Mouse (Mus musculus) forebrain, embryonic 13.5 days (tissue): ENCODE data around the gene Cdc25a. TPM values are rescaled to one million over a fixed set of nuclear protein-coding genes. Genes with fewer than 3 reads are reported as not detected.

Source experiments
- microRNA-seq: library from miRNA; unstranded; fragments of <30 nt; microRNA quantifications from one replicate; pipeline ENCODE4, GENCODE M21; 2016
- polyA plus RNA-seq: library from polyadenylated mRNA; unstranded; fragments of >200 nt; fragmentation: Nextera tagmentation; extraction: Ambion mirVana; gene quantifications from 2 replicates; pipeline ENCODE4 v1.2.1, GENCODE M21; 2015

Gene Cdc25a
- polyA plus RNA-seq, 1 experiment from 2014 or later, result 26.1 TPM

Small RNAs within 50 kb of the gene (microRNA-seq; reads per million reads assigned to microRNA genes)
- gene Mir7089, result 1.3 reads per million

Other genes starting within 250 kb of the Cdc25a start
- not detected in 2 replicates for gene Fbxw24, start 249.5 kb upstream of the Cdc25a start, polyA plus RNA-seq
- gene Fbxw25, start 210.9 kb upstream of the Cdc25a start, polyA plus RNA-seq, result not detected in 2 replicates
- not detected in 2 replicates for gene Fbxw18, start 172.9 kb upstream of the Cdc25a start, polyA plus RNA-seq
- not detected in 2 replicates for gene Fbxw26, start 129.5 kb upstream of the Cdc25a start, polyA plus RNA-seq
- not detected in 2 replicates for gene Fbxw27, start 84.9 kb upstream of the Cdc25a start, polyA plus RNA-seq
- not detected in 2 replicates for gene Spink8, start 63.3 kb upstream of the Cdc25a start, polyA plus RNA-seq
- gene Nme6, start 42.8 kb upstream of the Cdc25a start, polyA plus RNA-seq, result 76.4 and 80.2 TPM in 2 replicates
- gene Camp, start 26.0 kb upstream of the Cdc25a start, polyA plus RNA-seq, result 0.33 and 0.45 TPM in 2 replicates
- 81.7 and 90.6 TPM in 2 replicates for gene Map4, start 55.9 kb downstream of the Cdc25a start, polyA plus RNA-seq
- gene Smarcc1, start 242.1 kb downstream of the Cdc25a start, polyA plus RNA-seq, result 181 and 186 TPM in 2 replicates
- gene Dhx30, start 242.3 kb downstream of the Cdc25a start, polyA plus RNA-seq, result 206 and 217 TPM in 2 replicates